Mouse (Mus musculus): ENCODE results near the gene Gm11027.
"Not testable (repeated sequence)": the region's sequence is repeated elsewhere in the genome, so short reads cannot be mapped to it uniquely, and the experiment has no call there.

Gene Gm11027

GRCm38 (mm10) chr12:116275086-116275485 lies at the start of gene Gm11027:
Gm11027 (plus strand) TSS chr12:116275386.
- not testable (repeated sequence) for DNase-seq

GRCm38 (mm10) chr12:116226289-116227057 lies 48.7 kb upstream of the Gm11027 start:
- DNase-seq, result no peak

- DNase-seq, result no peak
These were observed 45.7 kb upstream of the Gm11027 start for GRCm38 (mm10) chr12:116229451-116229850.

GRCm38 (mm10) chr12:116231612-116232011 lies 43.6 kb upstream of the Gm11027 start:
- DNase-seq, result peak; percentile 22

- DNase-seq, result no peak
These were observed 43.1 kb upstream of the Gm11027 start for GRCm38 (mm10) chr12:116232061-116232460.

- DNase-seq, result peak; percentile 37
These were observed 39.8 kb upstream of the Gm11027 start for GRCm38 (mm10) chr12:116235356-116235755.

- no peak for DNase-seq
These were observed 38.5 kb upstream of the Gm11027 start for GRCm38 (mm10) chr12:116236658-116237057.

- DNase-seq, result no peak
These were observed 36.8 kb upstream of the Gm11027 start for GRCm38 (mm10) chr12:116238370-116238769.

GRCm38 (mm10) chr12:116238803-116239202 lies 36.4 kb upstream of the Gm11027 start:
- no peak for DNase-seq

- DNase-seq, result no peak
These were observed 30.6 kb upstream of the Gm11027 start for GRCm38 (mm10) chr12:116244601-116245000.

GRCm38 (mm10) chr12:116254652-116255051 lies 20.5 kb upstream of the Gm11027 start:
- peak; percentile 58 for DNase-seq

GRCm38 (mm10) chr12:116255636-116256035 lies 19.6 kb upstream of the Gm11027 start:
- peak; percentile 15 for DNase-seq

GRCm38 (mm10) chr12:116258321-116258720 lies 16.9 kb upstream of the Gm11027 start:
- DNase-seq, result no peak

- DNase-seq, result peak; percentile 94
These were observed 12.4 kb upstream of the Gm11027 start, which contains the start of gene Wdr60 for GRCm38 (mm10) chr12:116262555-116263341. Wdr60 (minus strand) TSS chr12:116263022.

- DNase-seq, result no peak
These were observed 10.4 kb upstream of the Gm11027 start for GRCm38 (mm10) chr12:116264756-116265155.

GRCm38 (mm10) chr12:116265275-116265674 lies 9.9 kb upstream of the Gm11027 start:
- DNase-seq, result no peak

- no peak for DNase-seq
These were observed 5.7 kb upstream of the Gm11027 start for GRCm38 (mm10) chr12:116269450-116269849.

GRCm38 (mm10) chr12:116270538-116270937 lies 4.6 kb upstream of the Gm11027 start:
- no peak for DNase-seq

GRCm38 (mm10) chr12:116271071-116271470 lies 4.1 kb upstream of the Gm11027 start:
- no peak for DNase-seq

GRCm38 (mm10) chr12:116273733-116274132 lies 1.5 kb upstream of the Gm11027 start:
- no peak for DNase-seq

- DNase-seq, result no peak
These were observed 445 bp downstream of the Gm11027 start for GRCm38 (mm10) chr12:116275631-116276030.

- DNase-seq, result no peak
These were observed 1.8 kb downstream of the Gm11027 start for GRCm38 (mm10) chr12:116276961-116277360.

- DNase-seq, result no peak
These were observed 3.4 kb downstream of the Gm11027 start for GRCm38 (mm10) chr12:116278541-116278940.

- no peak for DNase-seq
These were observed 4.0 kb downstream of the Gm11027 start for GRCm38 (mm10) chr12:116279181-116279580.
